Mouse (Mus musculus) right cerebral cortex, postnatal 10 days (tissue): ENCODE results near the gene Cep162.

Experiments used
- DNase-seq, 2 experiments: peaks; one replicate each; pipeline ENCODE4 v3.0.0; 2021; ENCODE audit warnings: low spot score in 2 of 2

The Cep162 gene

DNA sequence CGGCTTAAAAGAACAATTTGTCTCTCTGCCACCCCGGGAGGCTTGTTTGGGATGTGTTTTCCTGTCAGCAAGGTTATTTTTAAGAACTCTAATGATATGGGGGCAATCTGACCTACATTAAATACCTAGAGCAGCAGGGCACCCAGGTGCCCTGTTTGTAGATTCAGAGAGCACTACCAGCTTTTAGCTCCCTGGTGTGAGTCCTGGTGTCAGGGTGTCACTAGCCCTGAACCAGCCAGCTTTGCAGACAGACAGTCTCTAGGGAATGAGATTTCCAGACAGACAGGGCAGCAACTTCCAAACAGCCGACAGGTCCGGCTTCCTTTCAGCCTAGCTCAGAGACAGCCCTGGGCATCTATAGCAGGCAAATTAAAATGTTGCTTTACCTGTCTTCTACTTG, 92.8 kb downstream of the Cep162 start:
- DNase-seq = no peak

- DNase-seq = no peak
Measured at GRCm38 (mm10) chr9:87152641-87153325, 102.6 kb downstream of the Cep162 start.

DNA sequence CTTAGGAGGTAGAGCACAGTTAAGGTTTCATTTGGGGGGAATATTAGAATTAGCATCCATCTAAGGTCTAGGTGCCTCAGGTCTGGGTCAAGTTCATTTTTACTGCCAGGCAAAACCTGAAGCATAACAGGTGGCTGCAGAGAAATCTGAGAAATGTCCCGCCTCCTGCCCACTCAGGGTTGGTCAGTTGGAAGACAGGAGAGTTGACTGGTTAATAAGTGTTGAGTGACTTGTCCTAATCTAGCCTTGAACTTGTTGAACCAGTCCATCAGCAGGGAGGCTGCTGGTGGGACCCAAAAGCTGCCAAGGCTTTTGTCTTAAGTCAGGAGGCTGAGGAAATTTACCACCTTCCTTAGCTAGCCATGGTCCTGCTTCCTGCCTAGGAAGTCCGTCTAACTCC, 107.4 kb downstream of the Cep162 start:
- no peak for DNase-seq

DNA sequence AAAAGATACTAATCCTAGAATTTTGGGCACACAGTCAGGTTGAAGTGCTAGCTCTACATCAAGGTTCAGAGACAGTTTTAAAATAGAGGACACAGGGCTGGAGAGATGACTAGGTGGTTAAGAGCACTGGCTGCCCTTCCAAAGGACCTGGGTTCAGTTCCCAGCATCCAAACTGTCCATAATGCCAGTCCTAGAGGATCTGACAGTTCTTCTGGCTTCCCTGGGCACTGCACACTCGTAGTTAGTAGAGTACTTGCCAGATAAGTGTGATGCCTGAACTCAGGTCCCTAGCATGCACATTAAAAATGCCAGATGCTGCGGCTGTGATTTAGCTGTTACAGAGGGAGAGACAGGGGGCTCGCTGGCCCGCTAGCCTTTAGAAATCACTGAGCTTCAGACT, 108.9 kb downstream of the Cep162 start:
- no peak for DNase-seq

DNA sequence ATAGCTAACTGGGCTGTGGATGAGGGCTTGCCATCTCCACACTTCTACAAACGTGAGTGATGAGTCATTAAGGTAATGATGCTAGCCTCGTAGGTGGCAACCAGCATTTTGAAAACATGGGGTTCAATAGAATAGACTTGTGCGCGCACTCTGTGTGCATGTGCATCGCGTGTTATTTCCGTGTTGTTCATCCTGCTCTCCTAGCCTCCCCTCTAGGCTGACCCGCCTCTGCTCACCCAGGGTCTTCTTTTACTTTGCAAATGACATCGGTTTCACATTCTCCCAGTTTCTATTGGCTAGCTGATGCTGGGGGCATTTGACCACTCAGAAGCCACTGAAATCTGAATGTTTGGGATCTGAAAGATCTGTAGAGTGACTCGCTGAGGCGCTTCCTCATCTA, 109.7 kb downstream of the Cep162 start:
- DNase-seq = no peak

DNA sequence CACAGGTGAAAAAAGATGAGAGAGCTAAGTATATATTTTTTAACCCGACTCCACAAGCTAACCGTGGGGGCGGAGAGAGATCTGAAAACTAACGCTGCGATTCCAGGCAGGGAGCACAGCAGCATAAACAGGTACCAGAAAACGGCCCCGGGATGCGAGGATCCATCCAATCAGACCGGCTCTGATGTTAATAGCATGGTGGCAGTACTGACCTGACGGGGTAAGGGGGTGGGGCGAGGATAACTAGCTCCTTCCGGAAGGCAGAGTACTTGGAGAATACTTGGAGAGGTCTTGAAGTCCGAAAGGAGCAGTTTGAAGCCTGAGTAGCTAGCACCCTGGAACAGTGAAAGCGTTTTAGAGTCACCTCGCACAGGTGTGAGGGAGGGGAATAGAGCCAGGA, 110.2 kb downstream of the Cep162 start:
- DNase-seq = no peak

GRCm38 (mm10) chr9:87144532-87144931, 110.8 kb downstream of the Cep162 start:
- peak in 1 of 2 experiments; percentile 28 for DNase-seq

DNA sequence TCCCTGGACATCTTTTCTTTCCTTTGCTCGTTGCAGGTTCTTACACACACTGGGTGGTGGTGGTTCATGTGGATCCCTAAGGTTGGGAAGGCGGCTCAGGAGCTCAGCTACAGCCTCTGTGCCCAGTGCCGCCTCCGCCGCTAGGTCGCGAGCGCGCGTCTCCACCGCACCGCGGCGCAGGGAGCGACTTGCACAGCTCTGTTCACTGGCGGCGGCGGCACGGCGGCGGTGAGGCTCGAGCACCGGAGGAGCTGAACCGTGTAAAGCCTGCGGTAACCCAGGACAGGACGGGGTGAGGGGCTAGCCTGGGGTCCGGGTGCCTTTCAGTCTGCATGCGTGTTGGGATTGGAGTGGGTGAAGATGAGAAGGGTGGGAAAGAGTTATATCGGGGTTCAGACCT, 111.2 kb downstream of the Cep162 start, which contains the start of gene Mrap2:
TSS of gene Mrap2 (plus strand) at position 201 of the 400 bp plus-strand sequence.
- DNase-seq = peak; percentile 70 to 84

- DNase-seq = no peak
Measured at GRCm38 (mm10) chr9:87143076-87143475, 112.3 kb downstream of the Cep162 start.
